Mouse (Mus musculus) spleen, postnatal 4 days (tissue): ENCODE results near the gene Parp9.
"Not testable (repeated sequence)": the region's sequence is repeated elsewhere in the genome, so short reads cannot be mapped to it uniquely, and the experiment has no call there.

Source experiments
- DNase-seq, 2 experiments: peaks; one replicate each; pipeline ENCODE4 v3.0.0; 2022; ENCODE audit warnings: low spot score in 2 of 2

Parp9 gene

GRCm38 (mm10) chr16:35924341-35924740 is 13.9 kb upstream of the Parp9 start:
- no peak for DNase-seq

- DNase-seq: no peak
These were observed 5.9 kb upstream of the Parp9 start for GRCm38 (mm10) chr16:35932179-35933055.

DNA sequence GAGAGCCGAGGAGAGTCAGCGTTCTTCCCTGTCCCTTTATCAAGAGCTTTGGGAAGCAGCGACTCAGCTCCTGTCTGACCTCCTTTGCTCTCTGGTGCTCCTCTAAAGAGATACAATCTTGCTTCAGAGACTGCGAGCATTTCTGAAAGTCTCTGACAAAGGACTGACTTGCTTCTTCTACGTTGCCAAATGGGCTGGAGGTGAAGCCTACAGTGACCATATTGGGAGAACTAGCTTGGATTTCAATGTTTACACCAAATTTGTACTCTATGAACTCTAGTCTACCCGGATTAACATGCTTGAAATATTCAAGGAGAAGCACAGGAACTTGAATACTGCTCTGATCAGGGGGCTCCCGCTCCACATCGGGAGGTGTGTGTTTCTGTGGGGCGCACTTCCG is 5.1 kb upstream of the Parp9 start:
- DNase-seq: no peak

DNA sequence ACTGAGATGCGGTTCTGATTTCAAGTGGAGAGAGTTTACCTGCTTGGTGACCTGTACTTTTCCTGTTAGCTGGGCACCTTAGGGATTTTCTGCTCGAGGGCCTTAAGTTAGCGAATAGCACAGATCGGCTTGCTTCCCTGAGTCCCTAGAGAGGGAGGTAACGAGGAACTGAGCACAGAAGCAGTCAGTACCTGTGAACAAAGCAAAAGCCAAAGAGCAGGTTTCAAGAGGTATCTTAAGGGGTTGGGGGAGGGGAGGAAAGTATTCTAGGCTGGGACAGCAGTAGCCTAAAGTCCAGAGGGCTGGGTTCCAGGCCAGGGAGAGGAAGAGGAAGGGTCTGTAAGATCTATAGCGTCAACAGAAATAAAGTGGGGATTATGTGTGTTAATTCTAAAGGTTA is 991 bp downstream of the Parp9 start:
- no peak for DNase-seq

GRCm38 (mm10) chr16:35939690-35940089 is 1.4 kb downstream of the Parp9 start:
- DNase-seq: peak; percentile 87 to 92

- DNase-seq: peak; percentile 39 to 73
These were observed 3.1 kb downstream of the Parp9 start for GRCm38 (mm10) chr16:35941382-35941781.

DNA sequence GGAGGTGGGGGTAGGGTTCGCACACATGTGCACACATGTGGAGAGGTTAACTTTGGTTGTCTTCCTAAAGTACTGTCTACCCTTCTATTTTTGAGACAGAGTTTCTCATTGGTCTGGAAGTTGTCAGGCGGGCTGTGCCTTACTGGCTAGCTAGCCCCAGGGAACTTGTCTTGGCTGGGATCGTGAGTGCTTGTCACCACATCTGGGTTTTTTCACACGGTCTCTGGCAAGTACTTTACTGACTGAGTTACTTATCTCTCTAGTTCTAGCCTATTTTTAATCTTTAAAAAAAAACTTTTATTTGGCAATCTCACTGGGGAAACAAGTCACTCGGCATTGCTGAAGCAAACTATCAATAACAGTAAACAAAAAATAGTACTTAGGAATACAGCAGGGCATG is 11.0 kb downstream of the Parp9 start:
- DNase-seq: no peak

DNA sequence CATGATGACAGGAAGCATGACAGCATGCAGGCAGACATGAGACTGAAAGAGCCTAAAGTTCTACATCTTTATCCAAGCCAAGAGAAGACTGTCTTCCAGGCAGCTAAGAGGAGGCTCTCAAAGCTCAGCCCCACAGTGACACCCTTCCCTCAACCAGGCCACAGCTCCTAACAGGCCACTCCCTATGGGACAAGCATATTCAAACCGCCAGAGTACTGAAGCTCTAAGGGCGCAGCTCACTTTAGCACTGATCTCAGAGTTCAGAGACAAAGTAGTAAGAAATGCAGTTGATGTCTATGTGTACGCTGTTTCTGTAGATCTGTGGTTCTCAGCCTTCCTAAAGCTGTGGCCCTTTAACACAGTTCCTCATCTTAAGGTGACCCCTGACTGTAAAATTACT is 12.9 kb downstream of the Parp9 start:
- no peak for DNase-seq

GRCm38 (mm10) chr16:35952628-35953130 is 14.4 kb downstream of the Parp9 start:
- DNase-seq: no peak

- DNase-seq: not testable (repeated sequence)
These were observed 27.7 kb downstream of the Parp9 start for GRCm38 (mm10) chr16:35965991-35966390.

DNA sequence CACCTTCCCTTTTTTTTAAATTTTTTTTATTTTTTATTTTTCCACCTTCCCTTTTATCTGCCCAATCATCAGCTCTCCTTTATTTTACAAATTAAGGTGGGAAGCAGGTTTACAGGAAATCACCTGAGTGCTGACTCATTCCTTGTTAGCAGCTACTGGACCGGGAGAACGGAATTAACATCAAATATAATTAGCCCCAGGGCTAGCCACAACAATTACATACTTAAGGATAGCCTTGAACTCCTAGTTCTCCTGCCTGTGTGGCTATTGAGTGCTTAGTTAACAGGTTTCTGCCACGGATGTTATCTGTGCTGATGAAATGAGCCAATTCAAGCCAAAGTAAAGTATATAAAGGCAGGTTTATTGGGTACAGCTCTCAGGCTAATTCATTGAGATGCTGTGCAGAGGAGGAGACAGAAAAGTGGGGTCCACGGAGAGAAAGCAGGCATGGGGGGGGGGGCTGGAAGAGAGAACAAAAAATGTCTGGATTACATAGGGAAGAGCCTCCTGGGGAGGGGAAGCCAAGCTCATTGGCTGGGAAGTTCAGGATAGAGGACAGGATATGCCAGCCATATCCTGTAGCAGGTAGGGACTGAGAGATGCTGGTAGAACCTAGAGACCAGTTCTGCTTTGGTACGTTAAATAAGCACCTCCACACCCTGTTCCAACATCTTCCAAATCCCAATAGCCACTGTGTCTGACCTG is 28.3 kb downstream of the Parp9 start:
- DNase-seq: no peak

DNA sequence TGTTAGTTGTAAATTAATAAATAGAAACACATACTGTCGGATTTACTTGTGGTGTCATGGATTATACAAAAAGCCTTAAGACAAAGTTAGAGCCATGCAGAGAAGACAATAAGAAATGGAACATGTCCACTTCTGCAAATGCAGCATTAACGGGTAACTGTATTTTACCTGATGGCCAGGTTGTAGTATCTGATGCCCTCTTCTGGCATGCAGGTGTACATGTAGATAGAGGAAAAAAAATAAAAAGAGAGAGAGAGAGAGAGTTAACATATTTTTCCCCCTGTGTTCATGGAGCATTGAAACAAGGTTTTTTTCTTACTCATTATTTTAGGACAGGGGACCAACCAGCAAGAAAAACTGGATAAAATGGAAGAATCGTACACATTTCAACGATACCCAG is 29.0 kb downstream of the Parp9 start:
- no peak for DNase-seq

DNA sequence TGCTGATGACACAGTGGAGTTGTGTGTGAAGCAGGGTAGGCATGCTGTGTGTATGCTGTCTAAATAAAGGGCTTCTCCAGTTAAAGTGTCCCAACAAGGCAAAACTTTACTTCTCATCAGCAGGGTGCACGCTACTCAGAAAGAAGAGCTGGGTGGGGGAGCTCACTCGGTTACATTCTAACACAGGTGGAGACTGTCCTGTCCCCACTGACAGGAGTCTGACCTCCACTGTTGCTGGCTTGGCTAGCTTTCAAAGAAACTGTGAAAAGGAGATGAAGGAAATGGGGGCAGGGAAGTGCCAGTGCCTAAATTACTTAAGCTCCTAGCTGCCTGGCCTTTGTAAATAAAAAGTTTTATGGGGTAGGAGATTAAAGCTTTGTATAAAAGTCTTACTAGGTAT is 29.9 kb downstream of the Parp9 start:
- no peak for DNase-seq

- DNase-seq: no peak
These were observed 35.8 kb downstream of the Parp9 start for GRCm38 (mm10) chr16:35974021-35974420.

GRCm38 (mm10) chr16:35978450-35978849 is 40.2 kb downstream of the Parp9 start, which contains the start of gene Kpna1:
Gene Kpna1 (plus strand): TSS chr16:35978750.
- DNase-seq: not testable (repeated sequence)

- DNase-seq: peak; percentile 100
These were observed 43.1 kb downstream of the Parp9 start for GRCm38 (mm10) chr16:35981363-35981821.

GRCm38 (mm10) chr16:35982506-35982901 is 44.2 kb downstream of the Parp9 start:
- DNase-seq: no peak

GRCm38 (mm10) chr16:35982902-35983516 is 44.7 kb downstream of the Parp9 start:
- peak; percentile 92 to 96 for DNase-seq

DNA sequence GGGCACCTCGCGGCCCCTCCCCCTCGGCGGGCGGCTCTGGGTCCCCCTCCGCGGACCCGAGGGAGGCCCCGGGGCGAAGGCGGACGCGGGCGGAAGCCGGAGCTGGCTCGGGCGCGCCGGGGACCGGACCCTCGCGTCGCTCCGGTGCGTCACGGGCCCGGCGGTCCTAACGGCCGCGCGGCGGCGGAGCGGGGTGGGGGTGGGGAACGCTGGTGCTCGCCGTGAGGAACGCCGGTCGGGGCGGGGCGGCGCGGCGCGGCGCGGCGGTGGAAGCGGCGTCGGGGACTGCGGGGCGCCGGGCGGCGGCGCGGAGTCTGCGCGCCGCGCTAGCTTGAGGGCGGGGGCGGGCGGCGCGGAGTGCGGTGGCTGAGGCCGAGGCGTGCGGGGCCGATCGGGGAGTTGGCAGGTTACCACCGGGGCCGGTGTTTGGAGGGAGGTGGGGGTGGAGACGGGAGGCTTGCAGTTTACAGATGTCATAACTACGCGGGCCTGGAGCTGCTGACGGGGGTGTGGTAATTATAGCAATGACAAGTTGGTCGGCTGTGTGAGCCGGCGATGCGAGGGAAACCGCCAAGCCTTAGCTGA is 45.3 kb downstream of the Parp9 start:
- DNase-seq: peak; percentile 67 to 85

GRCm38 (mm10) chr16:35984471-35984870 is 46.2 kb downstream of the Parp9 start:
- DNase-seq: no peak

DNA sequence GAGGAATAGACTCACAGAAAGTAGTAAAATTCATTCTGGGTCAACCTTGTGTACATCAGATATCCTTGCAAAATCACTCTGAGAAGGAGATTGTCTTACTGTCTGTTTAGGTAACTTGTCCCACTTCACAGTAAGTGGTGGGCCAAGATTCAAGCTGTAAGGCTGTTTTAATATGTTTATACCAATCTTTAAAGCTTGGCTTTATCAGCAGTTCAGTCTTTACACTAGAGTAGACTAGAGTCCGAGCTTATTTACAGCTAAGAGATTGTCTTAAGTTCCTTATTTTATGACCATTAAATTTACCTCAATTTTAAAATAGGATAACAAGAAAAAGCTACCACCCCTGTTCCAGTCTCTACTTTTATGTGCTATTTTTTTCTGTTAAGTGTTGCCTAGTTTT is 49.7 kb downstream of the Parp9 start:
- DNase-seq: peak in 1 of 2 experiments; percentile 19

DNA sequence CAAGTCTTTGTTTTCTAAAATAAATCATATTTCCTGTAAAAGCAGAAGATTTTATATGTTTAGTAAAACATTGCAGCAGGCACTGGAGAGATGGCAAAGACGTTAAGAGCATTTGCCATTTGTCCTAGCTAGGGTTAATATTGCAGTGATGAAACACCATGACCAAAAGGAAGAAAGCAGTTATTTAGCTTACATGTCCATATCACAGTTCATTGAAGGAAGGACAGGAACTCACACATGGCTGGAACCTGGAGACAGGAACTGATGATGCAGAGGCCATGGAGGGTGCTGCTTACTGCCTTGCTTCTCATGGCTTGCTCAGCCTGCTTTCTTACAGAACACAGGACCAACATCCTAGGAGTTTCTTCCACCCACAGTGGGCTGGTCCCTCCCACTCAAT is 54.1 kb downstream of the Parp9 start:
- DNase-seq: no peak
